Mouse (Mus musculus) cerebellum, adult 2 months (tissue): ENCODE data around the gene Cct8l1. TPM values are rescaled to one million over a fixed set of nuclear protein-coding genes. Genes with fewer than 3 reads are reported as not detected.

Source experiments
- DNase-seq, 2 experiments: peaks; one replicate each; pipeline ENCODE4 v3.0.0; 2021
- H3K27ac ChIP-seq: fragments of 200-500 bp; 2 replicates; pipeline ENCODE4 v1.5.1; 2012; ENCODE audit warnings: low read length, control low read depth, inconsistent platforms; ENCODE audit not compliant: insufficient read depth
- H3K27me3 ChIP-seq: fragments of 200-500 bp; 2 replicates; pipeline ENCODE4 v1.6.1; 2012; ENCODE audit warnings: inconsistent platforms, mild to moderate bottlenecking, low read length, moderate library complexity; ENCODE audit not compliant: control insufficient read depth, insufficient read depth
- H3K4me1 ChIP-seq: fragments of 200-500 bp; 2 replicates; pipeline ENCODE4 v1.6.1; 2011; ENCODE audit warnings: low read length; ENCODE audit not compliant: control insufficient read depth, insufficient read depth
- H3K4me3 ChIP-seq: fragments of 200-500 bp; replicated peaks from 2 replicates; pipeline ENCODE3; 2011; ENCODE audit warnings: mild to moderate bottlenecking, low read depth, low read length, control low read depth; ENCODE audit not compliant: insufficient read depth
- CTCF ChIP-seq: fragments of 200-500 bp; IDR thresholded peaks from 2 replicates; pipeline ENCODE4 v1.5.1; 2011; ENCODE audit warnings: low read depth, mild to moderate bottlenecking, control low read depth, low read length, moderate library complexity, borderline replicate concordance; ENCODE audit not compliant: insufficient read depth
- POLR2A ChIP-seq: fragments of 200-500 bp; IDR thresholded peaks from 2 replicates; pipeline ENCODE4 v1.6.1; 2011; ENCODE audit warnings: low read length, control low read depth, borderline replicate concordance; ENCODE audit not compliant: insufficient read depth
- WGBS: fragments of 180-500 bp; shearing (Covaris S2); methylation state at CpG from one replicate; pipeline ENCODE4 v1.1.7; 2018; 5-methylcytosine and 5-hydroxymethylcytosine counted together
- polyA plus RNA-seq: library from polyadenylated mRNA; depleted of rRNA; stranded (reverse); fragments of >200 nt; gene quantifications from 2 replicates; pipeline ENCODE4 v1.2.3, GENCODE M21; 2012

The Cct8l1 gene
- polyA plus RNA-seq, 1 experiment, result 0.13 TPM

DNA sequence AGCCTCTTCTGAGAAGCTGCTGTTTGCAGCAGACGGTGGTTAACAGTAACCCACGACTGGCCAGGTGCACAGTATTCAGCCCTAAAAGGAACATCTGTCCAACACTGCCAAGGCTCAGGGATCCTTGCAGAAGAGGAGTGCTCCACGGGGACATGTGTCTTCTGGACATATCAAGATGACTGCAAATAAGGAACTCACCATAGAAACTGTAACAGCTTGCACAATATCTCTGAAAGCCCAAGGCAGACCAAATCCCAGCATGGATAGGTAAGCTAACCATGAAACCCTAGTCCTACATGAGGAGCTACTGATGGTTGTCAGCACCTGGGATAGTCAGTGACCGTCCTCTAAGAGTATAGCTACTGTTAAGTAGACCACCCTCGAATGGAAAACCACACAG, 5.6 kb downstream of the Cct8l1 start:
- no peak overlapping the region for H3K4me3 ChIP-seq
- WGBS, result 90% methylated on average over 5 of the region's 5 CpGs
- H3K27me3 ChIP-seq, result no peaks in the 10 kb centered on the region
- H3K4me1 ChIP-seq, result peaks cover 7% of the 10 kb centered on the region
- no peak for TF ChIP-seq POLR2A
- no peak for TF ChIP-seq CTCF
- H3K27ac ChIP-seq, result no peak overlapping the region
- DNase-seq, result no peak

GRCm38 (mm10) chr5:25526116-25526515, 10.2 kb downstream of the Cct8l1 start:
- WGBS, result 70% methylated on average over 5 of the region's 5 CpGs
- Histone ChIP-seq H3K27ac (no peak overlapping the region), H3K4me3 (no peak overlapping the region), H3K27me3 (no peaks in the 10 kb centered on the region), H3K4me1 (peaks cover 10% of the 10 kb centered on the region)
- no peak for DNase-seq
- TF ChIP-seq POLR2A (no peak), CTCF (no peak)

DNA sequence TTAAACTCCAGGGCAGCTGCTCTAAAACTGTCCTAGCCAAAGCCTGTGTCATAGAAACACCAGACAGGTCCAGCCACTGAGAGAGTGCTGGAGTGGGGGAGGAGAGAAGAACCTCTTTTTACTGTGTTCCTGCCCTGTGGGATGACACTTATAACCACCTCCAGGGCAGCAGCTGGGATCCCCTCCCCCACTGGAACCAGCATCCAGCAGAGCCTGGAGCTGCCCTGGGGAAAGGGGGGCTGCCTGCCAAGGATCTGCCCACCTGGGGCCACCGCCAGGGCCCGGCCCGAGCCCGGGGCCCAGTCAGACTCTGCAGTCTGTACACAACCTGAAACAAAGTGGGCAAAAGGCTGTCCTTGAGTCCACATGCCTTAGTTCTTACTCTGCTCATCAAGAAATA, 11.1 kb downstream of the Cct8l1 start:
- Histone ChIP-seq H3K4me3 (no peak overlapping the region), H3K27me3 (no peaks in the 10 kb centered on the region), H3K27ac (no peak overlapping the region), H3K4me1 (peaks cover 10% of the 10 kb centered on the region)
- DNase-seq, result peak; percentile 33 to 39
- 11% methylated on average over 4 of the region's 4 CpGs for WGBS
- TF ChIP-seq CTCF (no peak), POLR2A (no peak)

DNA sequence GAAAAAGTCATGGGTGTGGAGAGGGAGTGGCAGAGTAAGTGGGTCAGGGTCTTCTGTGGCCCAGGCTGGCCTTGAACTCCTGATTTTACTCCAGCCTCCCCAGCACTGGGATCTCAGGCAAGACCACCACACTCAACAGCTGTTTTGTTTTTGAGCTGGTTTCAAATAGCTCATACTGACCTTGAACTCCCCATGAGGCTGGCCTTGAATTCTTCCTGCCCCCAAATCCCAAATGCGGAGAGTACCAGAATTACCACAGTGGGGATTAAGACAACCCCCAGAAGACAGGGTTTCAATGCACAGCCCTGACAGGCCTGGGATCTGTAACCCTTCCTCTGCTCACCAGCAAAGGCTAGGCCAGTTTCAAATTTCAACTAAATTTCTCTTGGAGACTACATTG, 12.1 kb downstream of the Cct8l1 start:
- 88% methylated on average over 1 of the region's 1 CpGs for WGBS
- Histone ChIP-seq H3K27ac (no peak overlapping the region), H3K4me3 (no peak overlapping the region), H3K4me1 (peaks cover 10% of the 10 kb centered on the region), H3K27me3 (no peaks in the 10 kb centered on the region)
- DNase-seq, result no peak
- TF ChIP-seq POLR2A (no peak), CTCF (no peak)

GRCm38 (mm10) chr5:25528851-25529528, 13.1 kb downstream of the Cct8l1 start:
- Histone ChIP-seq H3K4me3 (peak overlapping the region; percentile 74), H3K27me3 (no peaks in the 10 kb centered on the region), H3K27ac (peak overlapping the region; percentile 72), H3K4me1 (peaks cover 10% of the 10 kb centered on the region)
- peak in 1 of 2 experiments; percentile 32 for DNase-seq
- no peak for TF ChIP-seq CTCF
- TF ChIP-seq POLR2A, result no peak
- 10% methylated on average over 22 of the region's 22 CpGs for WGBS

DNA sequence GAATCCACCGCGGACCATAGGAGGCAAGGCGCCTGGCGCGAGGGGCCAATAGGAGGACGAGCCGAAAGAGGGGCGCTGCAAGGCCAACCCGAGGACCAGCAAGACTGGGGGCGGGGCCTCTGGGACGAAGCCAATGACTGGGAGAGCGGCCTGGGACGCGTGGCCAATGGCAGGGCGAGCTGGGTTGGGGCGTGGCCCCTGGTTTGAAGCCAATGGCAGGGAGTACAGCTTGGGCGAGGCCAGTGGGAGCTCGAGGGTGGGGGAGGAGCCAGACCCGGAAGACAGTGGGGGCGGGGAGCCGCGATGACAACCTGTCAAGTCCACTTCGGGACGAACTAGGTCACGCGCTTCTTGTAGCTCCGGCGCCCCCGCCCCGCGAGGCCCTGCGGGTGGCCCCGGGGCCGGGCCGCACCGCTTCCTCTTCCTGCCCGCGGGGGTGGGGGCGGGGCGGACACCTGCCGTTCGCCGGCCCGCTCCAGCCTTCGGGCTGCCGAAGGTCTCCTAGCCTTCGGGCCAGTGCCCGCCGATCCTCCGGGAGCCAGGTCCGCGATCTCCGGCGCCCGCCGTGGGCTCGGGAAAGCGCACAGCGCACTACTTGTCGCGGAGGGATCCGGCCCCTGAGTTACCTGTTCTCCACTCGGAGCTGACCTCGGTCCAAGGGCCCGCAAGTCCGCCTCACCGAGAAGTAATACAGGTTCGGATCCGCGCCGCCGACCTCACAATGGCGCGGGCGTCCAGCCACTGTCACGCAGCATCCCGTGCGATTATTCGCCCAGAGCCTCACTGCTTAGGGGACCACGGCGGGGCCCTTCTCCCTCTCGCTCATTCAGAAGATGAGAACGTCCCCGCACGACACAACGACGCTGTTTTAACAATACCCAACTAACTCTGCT, 13.9 kb downstream of the Cct8l1 start:
- Histone ChIP-seq H3K27ac (peak overlapping the region; percentile 100), H3K27me3 (no peaks in the 10 kb centered on the region), H3K4me3 (peak overlapping the region; percentile 98), H3K4me1 (peaks cover 10% of the 10 kb centered on the region)
- peak; percentile 100 for DNase-seq
- peak; percentile 88 for TF ChIP-seq POLR2A
- TF ChIP-seq CTCF, result no peak
- 1% methylated on average over 86 of the region's 87 CpGs for whole genome bisulfite sequencing

DNA sequence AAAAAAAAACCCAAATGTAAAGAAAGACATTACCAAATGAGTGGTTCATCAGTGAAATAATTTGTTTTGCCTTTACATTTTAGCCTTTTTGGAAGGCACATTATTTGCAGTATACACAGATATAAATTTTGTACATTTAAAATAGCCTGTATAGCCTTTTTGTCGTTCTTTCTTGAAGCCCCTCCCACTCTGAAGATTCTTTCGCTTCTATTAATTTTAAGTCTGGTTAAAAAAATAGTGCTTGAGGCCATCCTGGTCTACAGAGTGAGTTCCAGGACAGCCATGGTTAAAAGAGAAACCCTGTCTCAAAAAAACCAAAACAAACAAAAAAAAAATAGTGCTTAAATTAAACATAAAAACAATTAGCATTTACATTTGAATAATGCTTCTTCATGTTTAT, 14.8 kb downstream of the Cct8l1 start:
- H3K27ac ChIP-seq, result no peak overlapping the region
- peaks cover 10% of the 10 kb centered on the region for H3K4me1 ChIP-seq
- no peaks in the 10 kb centered on the region for H3K27me3 ChIP-seq
- TF ChIP-seq POLR2A, result no peak
- no peak for TF ChIP-seq CTCF
- WGBS, result 5% methylated on average over 2 of the region's 2 CpGs
- DNase-seq, result no peak
- H3K4me3 ChIP-seq, result peak overlapping the region; percentile 98
